Mouse (Mus musculus) induced T-regulatory cell, adult 2 months (primary cell): ENCODE measurements at regions not wholly inside any gene's neighbourhood (a gene's known extent, or its start where the extent isn't known, plus 50 kb on each side); places are given as distances from the start of the nearest gene placed in this dataset.

Source experiments
- DNase-seq: peaks from one replicate; pipeline ENCODE4 v3.0.0-alpha.2; 2012; ENCODE audit warnings: low read depth

GRCm38 (mm10) chr13:101433162-101433561, 334.9 kb downstream of the Pik3r1 start:
- no peak for DNase-seq

- DNase-seq, result no peak
These were observed 340.4 kb downstream of the Pik3r1 start for GRCm38 (mm10) chr13:101427426-101428221.

GRCm38 (mm10) chr13:101426461-101426860, 341.6 kb downstream of the Pik3r1 start:
- DNase-seq, result no peak

GRCm38 (mm10) chr13:101422082-101422481, 345.9 kb downstream of the Pik3r1 start:
- no peak for DNase-seq

GRCm38 (mm10) chr13:101419457-101420025, 348.5 kb downstream of the Pik3r1 start:
- no peak for DNase-seq

- DNase-seq, result no peak
These were observed 349.7 kb downstream of the Pik3r1 start for GRCm38 (mm10) chr13:101418272-101418671.

- no peak for DNase-seq
These were observed 359.1 kb downstream of the Pik3r1 start for GRCm38 (mm10) chr13:101408885-101409284.

- DNase-seq, result no peak
These were observed 360.4 kb downstream of the Pik3r1 start for GRCm38 (mm10) chr13:101407633-101408032.

- no peak for DNase-seq
These were observed 394.3 kb downstream of the Pik3r1 start for GRCm38 (mm10) chr13:101373581-101374189.

GRCm38 (mm10) chr13:101371906-101372305, 396.1 kb downstream of the Pik3r1 start:
- no peak for DNase-seq

GRCm38 (mm10) chr13:101368170-101368569, 399.8 kb downstream of the Pik3r1 start:
- DNase-seq, result no peak

GRCm38 (mm10) chr13:101355363-101355762, 412.7 kb downstream of the Pik3r1 start:
- DNase-seq, result no peak

GRCm38 (mm10) chr13:101351123-101351522, 416.9 kb downstream of the Pik3r1 start:
- no peak for DNase-seq

GRCm38 (mm10) chr13:101349354-101349753, 418.7 kb downstream of the Pik3r1 start:
- no peak for DNase-seq

GRCm38 (mm10) chr13:101338280-101338872, 429.6 kb downstream of the Pik3r1 start:
- no peak for DNase-seq

- no peak for DNase-seq
These were observed 449.4 kb downstream of the Pik3r1 start for GRCm38 (mm10) chr13:101318621-101319020.

GRCm38 (mm10) chr13:101316336-101316735, 451.7 kb downstream of the Pik3r1 start:
- DNase-seq, result no peak

- no peak for DNase-seq
These were observed 454.0 kb downstream of the Pik3r1 start for GRCm38 (mm10) chr13:101314040-101314439.

GRCm38 (mm10) chr13:101311634-101312314, 456.2 kb downstream of the Pik3r1 start:
- no peak for DNase-seq

GRCm38 (mm10) chr13:101308724-101309123, 459.3 kb downstream of the Pik3r1 start:
- DNase-seq, result no peak

GRCm38 (mm10) chr13:101305695-101306413, 462.2 kb downstream of the Pik3r1 start:
- no peak for DNase-seq

- no peak for DNase-seq
These were observed 463.0 kb downstream of the Pik3r1 start for GRCm38 (mm10) chr13:101305063-101305462.
